Mouse (Mus musculus): ENCODE results near the gene Wdr4.

Wdr4 gene

DNA sequence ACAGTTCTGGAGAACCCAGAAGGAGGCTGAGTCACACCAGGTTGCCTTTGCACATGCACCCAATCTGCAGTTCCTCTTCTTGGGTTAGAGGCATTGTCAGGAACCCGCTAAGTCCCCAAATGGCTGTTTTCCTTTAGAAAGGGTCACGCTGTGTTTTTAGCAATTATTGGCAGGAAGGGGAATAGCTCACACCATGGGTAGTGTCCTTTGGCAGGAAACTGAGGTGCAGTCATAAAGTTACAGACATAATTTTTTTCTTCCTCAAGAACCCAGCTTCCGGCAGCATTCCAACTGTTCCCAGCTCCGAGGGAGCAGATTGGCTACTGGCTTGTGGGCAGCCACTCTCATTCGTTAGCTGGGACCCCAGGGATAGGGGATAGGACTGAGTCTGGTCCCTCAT, 72.0 kb downstream of the Wdr4 start:
- DNase-seq (ENCODE audit: low read depth, low spot score): no peak

GRCm38 (mm10) chr17:31445061-31445731, 74.6 kb downstream of the Wdr4 start:
- DNase-seq (ENCODE audit: low read depth, low spot score): no peak

Measured in skeletal muscle tissue, adult 2 months (tissue).